Mouse (Mus musculus) ES-E14 (cell line): ENCODE results near the gene Gpr3.

Source experiments
- CHD2 ChIP-seq: IDR thresholded peaks from 2 replicates; pipeline ENCODE4 v1.6.1; 2014; ENCODE audit warnings: mild to moderate bottlenecking, low read depth, low read length, inconsistent platforms
- HCFC1 ChIP-seq: IDR thresholded peaks from 2 replicates; pipeline ENCODE4 v1.6.1; 2012; ENCODE audit warnings: low read length, inconsistent platforms, borderline replicate concordance; ENCODE audit not compliant: insufficient read depth
- MAFK ChIP-seq: IDR thresholded peaks from 2 replicates; pipeline ENCODE4 v1.6.1; 2014; ENCODE audit warnings: mild to moderate bottlenecking, low read depth, low read length, inconsistent platforms; ENCODE audit not compliant: insufficient read depth
- ZC3H11A ChIP-seq: IDR thresholded peaks from 2 replicates; pipeline ENCODE4 v1.6.1; 2012; ENCODE audit warnings: low read depth, mild to moderate bottlenecking, inconsistent platforms, low read length, borderline replicate concordance
- ZNF384 ChIP-seq: IDR thresholded peaks from 2 replicates; pipeline ENCODE4 v1.6.1; 2012; ENCODE audit warnings: low read depth, low read length, inconsistent platforms

GRCm38 (mm10) chr4:133198337-133199180 is 13.8 kb downstream of the Gpr3 start:
- TF ChIP-seq ZNF384 (no peak), ZC3H11A (no peak), MAFK (no peak), HCFC1 (no peak), CHD2 (no peak)
